Mouse (Mus musculus) heart, adult 8-10 months (tissue): ENCODE data around the gene Dglucy. TPM values are rescaled to one million over a fixed set of nuclear protein-coding genes. Genes with fewer than 3 reads are reported as not detected.
A peak's percentile ranks its signal among the peaks of the same experiment; 100 is the strongest.

ENCODE experiments used
- DNase-seq: peaks from one replicate; pipeline ENCODE4 v3.0.0; 2022; ENCODE audit warnings: low spot score
- total RNA-seq, 4 experiments: library from RNA; stranded (reverse); gene quantifications; 2 replicates each; pipeline ENCODE4 v1.2.4; 2022

Dglucy gene
- total RNA-seq, 4 experiments from 2014 or later, result 62.3 to 89.3 (median 69.4) TPM

- peak; percentile 83 for DNase-seq
These were observed 62.4 kb downstream of the Dglucy start for GRCm38 (mm10) chr12:100841211-100841792.

DNA sequence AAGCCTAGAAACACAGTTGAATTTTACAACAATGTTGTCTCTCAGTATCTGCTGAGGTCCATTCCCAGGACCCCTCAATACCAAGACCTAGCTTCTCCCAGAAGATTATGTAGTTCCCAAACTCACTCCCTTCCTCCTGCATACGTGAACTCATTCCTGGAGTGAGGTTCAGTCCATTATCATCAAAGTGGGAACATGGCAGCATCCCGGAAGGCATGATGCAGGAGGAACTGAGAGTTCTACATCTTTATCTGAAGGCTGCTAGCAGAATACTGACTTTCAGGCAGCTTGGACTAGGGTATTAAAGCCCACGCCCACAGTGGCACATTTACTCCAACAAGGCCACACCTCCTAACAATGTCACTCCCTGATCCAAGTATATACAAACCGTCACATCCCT, 64.3 kb downstream of the Dglucy start:
- no peak for DNase-seq

- DNase-seq, result no peak
These were observed 65.7 kb downstream of the Dglucy start for GRCm38 (mm10) chr12:100844546-100844945.

GRCm38 (mm10) chr12:100845829-100846228, 67.0 kb downstream of the Dglucy start:
- no peak for DNase-seq

DNA sequence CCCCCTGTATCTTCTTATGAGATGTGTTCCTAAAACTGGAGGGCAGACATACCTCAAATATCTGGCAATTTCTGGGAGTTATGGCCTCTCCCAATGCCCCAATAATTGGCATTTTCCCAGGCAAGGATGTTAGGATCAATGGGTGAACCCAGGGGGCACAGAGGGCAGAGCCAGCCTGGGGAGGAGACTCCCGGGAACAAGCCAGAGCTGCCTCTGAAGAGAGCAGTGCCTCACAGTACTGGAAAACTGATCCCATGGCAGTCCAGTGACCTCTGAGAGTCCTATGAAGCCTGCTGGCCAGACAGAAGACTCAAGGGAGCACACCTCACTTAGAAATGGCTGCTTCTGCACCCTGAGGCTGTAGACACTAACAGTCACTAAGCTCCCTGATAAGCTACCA, 67.7 kb downstream of the Dglucy start:
- no peak for DNase-seq

DNA sequence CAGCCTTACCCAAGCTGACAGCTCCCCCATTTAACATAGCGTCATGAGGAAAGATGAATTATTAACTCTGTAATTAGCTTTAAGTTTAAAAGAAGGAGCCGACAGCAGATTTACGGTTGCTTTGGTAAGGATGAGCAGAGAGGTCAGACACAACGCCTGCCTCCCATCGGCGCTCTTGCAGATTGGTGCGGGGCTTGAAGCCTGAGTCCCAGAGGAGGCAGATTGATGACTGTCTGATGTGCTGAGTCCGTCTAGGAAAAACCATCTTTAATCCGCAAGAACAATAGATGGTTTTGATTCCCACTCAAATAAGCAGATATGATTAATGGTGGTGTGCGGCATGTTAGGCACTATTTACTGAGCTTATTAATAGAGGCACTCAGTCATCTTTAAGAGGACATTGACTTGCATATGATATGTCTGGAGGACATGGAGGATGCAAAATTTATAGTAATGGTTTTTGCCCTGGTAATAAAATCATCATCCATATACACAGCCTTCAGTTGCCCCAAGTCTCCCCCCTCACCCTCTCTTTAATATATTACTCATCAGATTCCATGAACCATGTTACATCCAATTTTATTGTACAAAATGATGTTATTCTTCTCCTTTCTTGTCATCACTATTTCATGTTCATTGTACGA, 68.7 kb downstream of the Dglucy start:
- no peak for DNase-seq

GRCm38 (mm10) chr12:100849421-100850138, 70.7 kb downstream of the Dglucy start:
- DNase-seq, result peak; percentile 72

- DNase-seq, result no peak
These were observed 73.5 kb downstream of the Dglucy start for GRCm38 (mm10) chr12:100852370-100852769.

DNA sequence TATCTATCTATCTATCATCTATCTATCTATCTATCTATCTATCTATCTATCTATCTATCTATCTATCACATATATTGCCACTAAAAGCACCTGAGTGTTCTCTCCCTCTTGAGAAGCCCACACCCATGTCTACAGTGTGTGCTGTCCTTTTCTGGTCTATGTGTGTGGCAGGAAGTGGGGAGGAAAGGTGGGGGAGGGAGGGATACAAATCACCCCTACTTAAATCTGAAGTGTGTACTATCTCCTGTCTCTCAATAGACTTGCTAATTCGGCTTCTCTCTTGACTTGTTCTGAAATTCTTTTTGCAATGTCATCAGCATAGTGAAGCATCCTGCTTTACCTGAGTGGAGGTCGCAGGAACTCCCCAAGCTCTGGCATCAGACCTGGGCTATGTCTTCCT, 77.5 kb downstream of the Dglucy start:
- DNase-seq, result no peak

- no peak for DNase-seq
These were observed 78.9 kb downstream of the Dglucy start for GRCm38 (mm10) chr12:100857791-100858190.

DNA sequence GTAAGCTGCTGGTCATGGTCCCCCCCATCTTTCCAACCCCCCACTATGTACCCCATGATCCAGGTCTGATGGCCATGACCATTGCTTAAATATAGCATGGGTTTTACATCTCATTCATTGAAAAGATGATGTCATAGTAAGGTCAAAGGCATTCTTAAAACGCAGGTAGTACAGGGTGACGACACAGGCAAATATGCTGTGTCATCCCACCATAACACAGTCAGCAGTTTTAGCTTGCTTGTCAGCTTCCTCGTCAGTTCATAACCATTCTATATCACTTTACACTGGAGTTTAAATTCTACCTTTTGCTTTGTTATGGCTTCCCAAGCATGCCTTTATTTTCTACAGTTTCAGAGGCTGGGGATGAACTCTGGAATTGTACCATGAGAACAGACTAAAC, 83.4 kb downstream of the Dglucy start:
- no peak for DNase-seq

DNA sequence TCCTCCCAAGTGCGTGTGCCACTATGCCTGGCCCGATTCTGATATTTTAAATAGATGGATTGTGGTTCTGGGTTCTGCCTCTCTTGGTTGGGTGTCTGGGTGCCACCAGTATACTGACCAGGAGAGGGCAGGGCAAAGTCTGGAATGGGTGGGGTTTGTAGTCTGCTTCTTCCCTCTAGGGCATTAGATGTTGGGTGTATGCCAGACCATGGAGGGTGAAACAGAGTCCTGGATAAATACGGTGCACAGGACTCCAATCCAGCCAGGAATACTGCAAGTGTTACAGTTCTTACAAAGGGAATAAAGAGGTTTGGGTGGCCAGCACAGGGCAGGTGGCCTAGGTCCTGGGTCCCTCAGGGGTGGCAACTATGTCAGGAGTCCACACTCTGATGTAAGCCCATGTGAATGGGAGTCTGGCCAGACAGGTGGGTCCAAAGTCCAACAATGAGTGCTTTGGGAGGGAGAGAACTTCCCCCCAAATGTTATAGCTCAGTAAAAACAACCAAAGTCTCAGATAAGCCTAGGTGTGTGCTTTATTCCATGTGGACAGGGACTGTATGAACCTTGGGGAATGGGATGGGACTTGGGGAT, 84.1 kb downstream of the Dglucy start:
- DNase-seq, result no peak

DNA sequence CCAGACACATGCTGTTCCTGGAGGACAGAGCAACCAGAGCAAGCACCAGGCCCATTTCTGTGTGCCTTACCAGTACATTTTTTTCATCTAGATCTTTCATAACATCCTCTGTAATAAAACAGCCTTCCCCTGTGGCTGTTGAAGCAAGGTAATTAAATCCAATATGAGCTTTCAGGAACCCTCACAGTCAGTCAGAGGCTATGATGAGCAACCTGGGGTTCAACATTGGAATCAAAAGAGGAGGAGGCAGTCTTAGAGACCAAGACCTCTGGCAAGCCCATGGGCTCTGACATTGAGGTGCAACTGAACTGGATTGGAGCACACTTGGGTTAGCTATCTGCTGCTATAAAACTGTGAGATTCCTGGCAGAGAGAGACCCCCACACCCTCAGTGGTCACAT, 86.2 kb downstream of the Dglucy start:
- no peak for DNase-seq

DNA sequence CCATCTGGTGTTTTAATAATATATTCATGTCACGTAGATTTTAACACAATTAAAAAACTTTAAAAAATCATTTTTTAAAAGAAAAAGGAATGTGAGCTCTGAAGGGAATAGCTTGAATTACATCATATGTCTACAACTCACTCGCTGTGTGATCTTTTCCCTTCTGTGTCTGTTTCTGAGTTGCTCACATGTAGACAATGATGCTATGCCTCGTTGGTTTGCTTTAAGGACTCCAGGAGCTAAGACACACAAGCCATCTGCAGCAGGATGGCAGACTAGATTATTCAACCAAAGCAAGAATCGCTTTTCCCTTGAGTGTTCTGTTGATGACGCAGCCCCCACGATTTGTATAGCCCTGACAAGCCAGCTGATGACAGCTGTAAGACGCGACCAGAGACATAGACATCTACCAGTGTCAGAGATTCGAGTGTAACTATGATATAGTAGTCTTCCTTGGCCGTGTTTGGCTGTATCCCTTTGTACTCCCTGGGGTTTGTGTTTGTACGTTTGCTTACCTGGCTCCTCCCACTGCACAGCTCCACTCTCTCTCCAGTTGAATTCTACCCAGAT, 86.7 kb downstream of the Dglucy start:
- DNase-seq, result no peak

- no peak for DNase-seq
These were observed 88.2 kb downstream of the Dglucy start for GRCm38 (mm10) chr12:100867097-100867496.

DNA sequence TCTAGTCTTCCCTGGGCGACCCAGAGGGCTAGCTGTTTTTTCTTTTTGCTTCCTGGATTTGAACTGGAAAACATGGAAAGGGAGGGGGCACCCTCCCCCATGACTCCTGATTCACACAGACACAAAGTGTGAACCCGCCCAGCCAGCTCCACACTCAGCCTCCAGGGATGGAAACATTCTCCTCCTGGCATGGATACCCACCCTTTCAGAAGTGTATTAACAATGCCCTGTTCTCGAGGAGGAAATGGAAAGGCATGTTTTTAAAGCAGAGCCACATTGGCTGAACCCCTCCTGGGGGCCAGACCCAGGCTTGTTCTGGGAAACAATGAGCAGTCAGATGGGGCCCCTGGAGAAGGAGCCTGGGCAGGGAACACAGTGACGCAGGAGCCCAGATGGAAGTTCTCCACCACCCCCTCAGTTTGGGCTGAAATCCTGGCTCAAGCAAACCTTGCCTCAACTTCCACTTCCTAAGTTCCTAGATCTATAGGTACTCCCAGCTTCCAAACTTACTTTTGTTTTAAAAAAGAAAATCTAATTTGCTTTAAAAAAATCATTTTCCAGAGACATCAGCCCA, 89.3 kb downstream of the Dglucy start:
- no peak for DNase-seq

DNA sequence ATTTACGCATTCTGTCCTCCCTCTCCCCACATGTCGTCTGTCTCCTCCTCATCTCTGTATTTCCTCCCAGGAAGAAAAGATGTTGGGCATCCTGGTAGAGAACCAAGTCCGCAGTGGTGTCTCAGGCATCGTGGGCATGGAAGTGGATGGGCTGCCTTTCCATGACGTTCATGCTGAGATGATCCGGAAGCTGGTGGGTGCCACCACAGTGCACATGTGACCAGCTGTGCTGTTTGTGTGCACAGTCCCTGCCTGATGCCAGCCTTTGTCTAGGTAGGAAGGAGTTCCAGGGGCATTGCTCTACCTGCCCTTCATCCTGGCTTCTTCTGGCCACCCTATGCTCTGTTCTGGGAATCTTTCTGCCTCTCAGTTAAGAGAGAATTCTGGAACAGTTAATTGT, 92.4 kb downstream of the Dglucy start:
- DNase-seq, result no peak

- DNase-seq, result no peak
These were observed 93.0 kb downstream of the Dglucy start for GRCm38 (mm10) chr12:100871841-100872240.

DNA sequence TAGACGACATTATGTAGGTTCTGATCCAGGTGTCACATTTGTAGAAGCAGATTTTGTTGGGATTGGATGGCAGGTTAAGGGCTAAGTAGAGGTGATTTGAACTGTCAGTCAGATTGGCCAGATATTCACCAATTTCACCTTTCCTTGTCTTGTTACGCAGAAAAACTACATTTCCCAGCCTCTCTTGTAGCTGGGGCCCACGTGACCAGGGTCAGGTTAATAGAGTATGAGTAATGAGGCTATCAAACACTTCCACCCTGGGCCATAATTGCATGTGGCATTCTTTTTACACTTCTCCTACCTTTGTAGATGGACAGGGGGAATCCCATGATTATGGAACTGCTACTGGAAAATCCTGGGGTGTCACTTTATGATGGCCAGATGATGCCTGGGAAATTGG, 94.8 kb downstream of the Dglucy start:
- DNase-seq, result no peak

GRCm38 (mm10) chr12:100875553-100875952, 96.7 kb downstream of the Dglucy start:
- no peak for DNase-seq

GRCm38 (mm10) chr12:100875960-100876359, 97.1 kb downstream of the Dglucy start:
- no peak for DNase-seq

DNA sequence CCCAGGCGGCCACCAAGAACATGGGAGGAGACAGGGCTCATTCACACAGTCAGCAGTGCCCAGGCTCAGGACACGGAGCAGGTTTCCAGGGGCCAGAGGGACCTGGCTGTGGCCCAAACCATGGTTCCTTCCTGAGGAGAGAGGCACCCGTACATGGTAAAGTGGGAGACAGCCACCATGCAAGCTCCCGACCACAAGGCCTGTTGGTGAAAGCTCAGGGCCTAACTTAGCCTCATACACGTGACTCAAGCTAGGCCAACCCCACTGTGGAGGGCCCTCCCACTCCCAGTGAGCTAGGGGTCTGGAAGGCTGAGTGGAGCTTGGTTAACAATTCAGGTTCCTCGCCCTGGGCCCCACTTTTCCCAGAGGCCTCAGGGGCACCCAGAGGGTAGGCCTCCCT, 99.1 kb downstream of the Dglucy start:
- no peak for DNase-seq
